Mouse (Mus musculus) stomach, embryonic 15.5 days (tissue): ENCODE data around the gene Cir1. TPM values are rescaled to one million over a fixed set of nuclear protein-coding genes. Genes with fewer than 3 reads are reported as not detected.

ENCODE experiments used
- ATAC-seq: fragments of 200-750 bp; cut with Nextera tagmentation; 2 replicates; pipeline ENCODE4 v1.8.0; 2017; ENCODE audit warnings: low read depth, moderate number of reproducible peaks, moderate TSS enrichment; ENCODE audit not compliant: insufficient read depth, low FRiP score
- H3K27ac ChIP-seq: fragments of 300-500 bp; sonication (generic); 2 replicates; pipeline ENCODE4 v1.5.1; 2015; ENCODE audit warnings: mild to moderate bottlenecking, inconsistent platforms
- H3K27me3 ChIP-seq: fragments of 300-500 bp; sonication (generic); replicated peaks from 2 replicates; pipeline ENCODE4 v1.6.1; 2015; ENCODE audit warnings: inconsistent platforms
- H3K36me3 ChIP-seq: fragments of 300-500 bp; sonication (generic); 2 replicates; pipeline ENCODE4 v1.6.1; 2015; ENCODE audit warnings: inconsistent platforms
- H3K4me1 ChIP-seq: fragments of 300-500 bp; sonication (generic); 2 replicates; pipeline ENCODE4 v1.6.1; 2015; ENCODE audit warnings: inconsistent platforms
- H3K4me2 ChIP-seq: fragments of 300-500 bp; sonication (generic); 2 replicates; pipeline ENCODE4 v1.6.1; 2015; ENCODE audit warnings: mild to moderate bottlenecking, inconsistent platforms
- H3K4me3 ChIP-seq: fragments of 300-500 bp; sonication (generic); replicated peaks from 2 replicates; pipeline ENCODE4 v1.5.1; 2015; ENCODE audit warnings: inconsistent platforms
- H3K9ac ChIP-seq: fragments of 300-500 bp; sonication (generic); 2 replicates; pipeline ENCODE4 v1.6.1; 2015; ENCODE audit warnings: inconsistent platforms
- H3K9me3 ChIP-seq: fragments of 300-500 bp; sonication (generic); 2 replicates; pipeline ENCODE4 v1.6.1; 2016; ENCODE audit warnings: inconsistent platforms
- WGBS: fragments of 180-500 bp; shearing (Covaris S2); methylation state at CpG from one replicate; pipeline ENCODE4 v1.1.7; 2015; 5-methylcytosine and 5-hydroxymethylcytosine counted together
- polyA plus RNA-seq: library from polyadenylated mRNA; unstranded; fragments of >200 nt; fragmentation: Nextera tagmentation; extraction: Ambion mirVana; gene quantifications from 2 replicates; pipeline ENCODE4 v1.2.1, GENCODE M21; 2015

Gene Cir1
- polyA plus RNA-seq, 1 experiment from 2014 or later, result 24.6 TPM

DNA sequence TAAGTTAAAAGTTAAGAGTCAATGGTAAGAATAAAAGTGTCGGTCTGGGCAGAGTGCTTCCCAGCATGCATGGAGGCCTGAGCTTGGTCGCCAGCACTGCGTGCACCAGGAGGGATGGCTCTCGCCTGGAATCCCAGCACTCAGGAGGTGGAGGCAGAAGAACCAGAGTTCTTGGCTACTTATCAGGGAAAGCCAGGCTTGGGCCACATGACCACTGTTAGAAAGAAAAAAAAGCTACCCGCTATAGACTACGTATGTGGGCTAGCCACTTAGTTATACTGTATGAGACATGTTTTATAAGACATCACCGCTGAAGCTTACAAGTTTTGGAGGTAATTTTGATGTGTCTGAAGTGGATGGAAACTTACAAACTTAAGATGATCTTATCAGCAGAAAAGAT, 14.3 kb downstream of the Cir1 start:
- no peak overlapping the region for H3K4me3 ChIP-seq
- no peak for ATAC-seq
- H3K9ac ChIP-seq, result no peak overlapping the region
- no peak overlapping the region for H3K4me2 ChIP-seq
- H3K4me1 ChIP-seq, result no peaks in the 10 kb centered on the region
- H3K9me3 ChIP-seq, result no peaks in the 10 kb centered on the region
- 88% methylated on average over 7 of the region's 7 CpGs for WGBS
- no peaks in the 10 kb centered on the region for H3K36me3 ChIP-seq
- no peak overlapping the region for H3K27ac ChIP-seq
- no peaks in the 10 kb centered on the region for H3K27me3 ChIP-seq

- 71% methylated on average over 7 of the region's 7 CpGs for WGBS
- Histone ChIP-seq H3K27ac (no peak overlapping the region), H3K27me3 (no peaks in the 10 kb centered on the region), H3K4me3 (no peak overlapping the region), H3K4me1 (no peaks in the 10 kb centered on the region), H3K9ac (no peak overlapping the region), H3K36me3 (no peaks in the 10 kb centered on the region), H3K9me3 (no peaks in the 10 kb centered on the region), H3K4me2 (no peak overlapping the region)
- no peak for ATAC-seq
Measured at GRCm38 (mm10) chr2:73295023-73295422, 17.5 kb downstream of the Cir1 start.

- Histone ChIP-seq H3K27me3 (no peaks in the 10 kb centered on the region), H3K36me3 (no peaks in the 10 kb centered on the region), H3K9ac (no peak overlapping the region), H3K9me3 (no peaks in the 10 kb centered on the region), H3K27ac (no peak overlapping the region), H3K4me3 (no peak overlapping the region), H3K4me2 (no peak overlapping the region), H3K4me1 (no peaks in the 10 kb centered on the region)
- no peak for ATAC-seq
- 67% methylated on average over 4 of the region's 4 CpGs for WGBS
Measured at GRCm38 (mm10) chr2:73291130-73291529, 21.4 kb downstream of the Cir1 start.

- Histone ChIP-seq H3K27me3 (peaks cover 14% of the 10 kb centered on the region), H3K36me3 (no peaks in the 10 kb centered on the region), H3K4me1 (peaks cover 4% of the 10 kb centered on the region; the same call in 1 of the 2 replicates), H3K27ac (no peak overlapping the region), H3K4me2 (no peak overlapping the region), H3K9me3 (no peaks in the 10 kb centered on the region), H3K9ac (no peak overlapping the region), H3K4me3 (no peak overlapping the region)
- 8% methylated on average over 2 of the region's 2 CpGs for WGBS
- no peak for ATAC-seq
Measured at GRCm38 (mm10) chr2:73285630-73286029, 26.9 kb downstream of the Cir1 start.

DNA sequence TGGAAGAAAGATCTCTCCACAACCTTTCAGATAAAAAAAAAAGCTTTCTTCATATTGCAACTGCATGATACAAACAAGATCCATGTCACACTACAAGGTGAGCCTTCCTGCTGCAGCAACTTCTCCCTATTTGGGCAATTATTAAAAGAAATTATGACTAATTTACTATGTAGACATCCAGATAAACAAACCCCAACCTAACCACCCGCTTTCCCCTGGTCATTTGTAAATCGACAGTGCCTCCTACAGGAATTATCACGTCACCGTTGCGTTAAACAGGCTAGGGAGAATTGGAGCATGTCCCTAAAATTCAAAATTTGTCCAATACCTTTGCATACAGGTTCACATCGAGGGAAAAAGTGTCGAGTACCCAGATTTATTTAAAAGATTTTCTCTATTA, 30.8 kb downstream of the Cir1 start:
- H3K4me2 ChIP-seq, result no peak overlapping the region
- ATAC-seq, result no peak
- H3K4me3 ChIP-seq, result no peak overlapping the region
- H3K4me1 ChIP-seq, result peaks cover 17% of the 10 kb centered on the region
- no peaks in the 10 kb centered on the region for H3K36me3 ChIP-seq
- no peak overlapping the region for H3K9ac ChIP-seq
- peaks cover 47% of the 10 kb centered on the region for H3K27me3 ChIP-seq
- 18% methylated on average over 7 of the region's 7 CpGs for WGBS
- H3K9me3 ChIP-seq, result no peaks in the 10 kb centered on the region
- no peak overlapping the region for H3K27ac ChIP-seq

- H3K27ac ChIP-seq, result no peak overlapping the region
- ATAC-seq, result no peak
- H3K9ac ChIP-seq, result no peak overlapping the region
- H3K4me2 ChIP-seq, result peak overlapping the region; percentile 33; the same call in 1 of the 2 replicates
- WGBS, result 18% methylated on average over 22 of the region's 22 CpGs
- peaks cover 51% of the 10 kb centered on the region for H3K27me3 ChIP-seq
- no peaks in the 10 kb centered on the region for H3K36me3 ChIP-seq
- peaks cover 17% of the 10 kb centered on the region for H3K4me1 ChIP-seq
- H3K9me3 ChIP-seq, result no peaks in the 10 kb centered on the region
- H3K4me3 ChIP-seq, result no peak overlapping the region; the same call in 1 of the 2 replicates
Measured at GRCm38 (mm10) chr2:73281048-73281661, 31.3 kb downstream of the Cir1 start.

- H3K4me3 ChIP-seq, result no peak overlapping the region; the same call in 1 of the 2 replicates
- H3K27ac ChIP-seq, result no peak overlapping the region
- H3K27me3 ChIP-seq, result peaks cover 54% of the 10 kb centered on the region
- peak overlapping the region; percentile 33 for H3K4me2 ChIP-seq
- H3K9ac ChIP-seq, result no peak overlapping the region
- H3K9me3 ChIP-seq, result no peaks in the 10 kb centered on the region
- 4% methylated on average over 33 of the region's 33 CpGs for WGBS
- peaks cover 17% of the 10 kb centered on the region for H3K4me1 ChIP-seq
- ATAC-seq, result no peak
- no peaks in the 10 kb centered on the region for H3K36me3 ChIP-seq
Measured at GRCm38 (mm10) chr2:73280356-73281047, 32.0 kb downstream of the Cir1 start.

DNA sequence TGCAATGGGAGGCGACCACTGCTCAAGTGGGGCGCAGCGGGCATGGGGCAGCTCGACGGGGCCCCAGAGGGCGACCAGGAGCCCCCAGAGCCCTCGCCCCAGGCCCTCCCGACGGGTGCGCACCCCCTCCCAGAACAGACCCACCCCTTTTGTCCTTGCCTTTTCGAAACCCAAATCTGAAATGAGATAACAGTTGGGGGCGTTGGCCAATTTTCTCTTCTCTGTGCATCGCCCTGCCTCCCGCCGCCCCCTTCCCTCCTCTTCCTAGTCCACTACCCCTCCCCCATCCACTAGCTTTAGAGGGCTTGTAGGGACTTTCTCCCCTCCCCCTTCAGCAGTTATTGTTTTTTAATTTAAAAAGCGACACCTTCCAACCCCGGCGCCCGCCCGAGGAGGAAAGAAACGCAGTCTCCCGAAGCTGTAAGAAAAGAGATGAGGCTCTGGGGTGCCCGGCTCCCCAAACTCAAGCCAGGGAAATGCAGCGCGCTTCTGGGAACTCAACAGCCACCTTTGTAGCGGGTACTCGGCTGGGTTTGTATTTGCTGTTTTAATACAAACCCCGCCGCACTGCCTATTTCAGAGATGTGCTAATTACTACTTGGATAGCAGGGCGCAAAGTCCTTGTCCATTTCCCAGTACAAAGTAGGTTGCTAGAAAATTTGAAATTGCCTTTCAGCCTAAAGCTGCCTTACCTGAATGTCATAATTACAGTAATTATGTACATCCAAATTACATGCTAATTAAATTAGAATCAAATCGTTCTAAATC, 33.0 kb downstream of the Cir1 start:
- ATAC-seq, result no peak
- Histone ChIP-seq H3K4me2 (0 out of 2 replicates have a peak overlapping the region, but pooled peaks have one; percentile 19), H3K9ac (no peak overlapping the region), H3K36me3 (no peaks in the 10 kb centered on the region), H3K27me3 (peaks cover 58% of the 10 kb centered on the region), H3K9me3 (no peaks in the 10 kb centered on the region), H3K4me1 (peaks cover 18% of the 10 kb centered on the region), H3K4me3 (no peak overlapping the region), H3K27ac (no peak overlapping the region)
- WGBS, result 3% methylated on average over 28 of the region's 31 CpGs

GRCm38 (mm10) chr2:73278869-73279268, 33.6 kb downstream of the Cir1 start:
- Histone ChIP-seq H3K4me3 (no peak overlapping the region; the same call in 1 of the 2 replicates), H3K9ac (no peak overlapping the region), H3K27me3 (peaks cover 64% of the 10 kb centered on the region), H3K27ac (no peak overlapping the region), H3K4me2 (peak overlapping the region; percentile 19), H3K4me1 (peaks cover 24% of the 10 kb centered on the region), H3K9me3 (no peaks in the 10 kb centered on the region), H3K36me3 (no peaks in the 10 kb centered on the region)
- ATAC-seq, result no peak
- 3% methylated on average over 17 of the region's 17 CpGs for WGBS

GRCm38 (mm10) chr2:73278131-73278854, 34.2 kb downstream of the Cir1 start:
- H3K9ac ChIP-seq, result no peak overlapping the region
- ATAC-seq, result 0 out of 2 replicates have a peak, but pooled peaks have one; percentile 65
- H3K36me3 ChIP-seq, result no peaks in the 10 kb centered on the region
- H3K9me3 ChIP-seq, result no peaks in the 10 kb centered on the region
- 4% methylated on average over 20 of the region's 20 CpGs for WGBS
- H3K27ac ChIP-seq, result no peak overlapping the region
- H3K4me2 ChIP-seq, result peak overlapping the region; percentile 19
- H3K4me1 ChIP-seq, result peaks cover 30% of the 10 kb centered on the region
- H3K4me3 ChIP-seq, result no peak overlapping the region; the same call in 1 of the 2 replicates
- peaks cover 69% of the 10 kb centered on the region for H3K27me3 ChIP-seq

GRCm38 (mm10) chr2:73277709-73278075, 34.8 kb downstream of the Cir1 start:
- no peaks in the 10 kb centered on the region for H3K36me3 ChIP-seq
- H3K4me2 ChIP-seq, result no peak overlapping the region
- WGBS, result 6% methylated on average over 18 of the region's 18 CpGs
- H3K9ac ChIP-seq, result no peak overlapping the region
- ATAC-seq, result no peak; the same call in 1 of the 2 replicates
- peaks cover 75% of the 10 kb centered on the region for H3K27me3 ChIP-seq
- no peak overlapping the region for H3K27ac ChIP-seq
- peaks cover 36% of the 10 kb centered on the region for H3K4me1 ChIP-seq
- no peaks in the 10 kb centered on the region for H3K9me3 ChIP-seq
- H3K4me3 ChIP-seq, result 0 out of 2 replicates have a peak overlapping the region, but pooled peaks have one; percentile 7
